Mouse (Mus musculus) heart, postnatal 0 days (tissue): Measurements from ENCODE around the gene Rrnad1.

ENCODE experiments used
- CTCF ChIP-seq: IDR thresholded peaks from 2 replicates; pipeline ENCODE4 v1.5.1; 2016; ENCODE audit warnings: antibody characterized with exemption, control low read depth, low read depth
- EP300 ChIP-seq: IDR thresholded peaks from 2 replicates; pipeline ENCODE4 v1.6.1; 2016; ENCODE audit warnings: antibody characterized with exemption, low read depth

GRCm38 (mm10) chr3:87935201-87935600 is 4.7 kb upstream of the Rrnad1 start:
- no peak for TF ChIP-seq CTCF
- TF ChIP-seq EP300: no peak
